Mouse (Mus musculus) midbrain, embryonic 14.5 days (tissue): ENCODE results near the gene Slc5a2. TPM values are rescaled to one million over a fixed set of nuclear protein-coding genes. Genes with fewer than 3 reads are reported as not detected.

ENCODE experiments used
- ATAC-seq: fragments of 200-750 bp; cut with Nextera tagmentation; 2 replicates; pipeline ENCODE4 v1.8.0; 2017; ENCODE audit warnings: moderate number of reproducible peaks, moderate library complexity; ENCODE audit not compliant: low FRiP score, low TSS enrichment
- DNase-seq: peaks from one replicate; pipeline ENCODE4 v3.0.0-alpha.2; 2015
- H3K27ac ChIP-seq: fragments of 300-500 bp; sonication (generic); replicated peaks from 2 replicates; pipeline ENCODE4 v1.5.1; 2014; ENCODE audit warnings: mild to moderate bottlenecking, low read depth, low read length, moderate library complexity
- H3K27me3 ChIP-seq: fragments of 300-500 bp; sonication (generic); 2 replicates; pipeline ENCODE4 v1.6.1; 2014; ENCODE audit warnings: low read length, control low read depth, mixed read lengths; ENCODE audit not compliant: control insufficient read depth, insufficient read depth
- H3K36me3 ChIP-seq: fragments of 300-500 bp; sonication (generic); 2 replicates; pipeline ENCODE4 v1.6.1; 2014; ENCODE audit warnings: low read length, control low read depth; ENCODE audit not compliant: control insufficient read depth, insufficient read depth
- H3K4me1 ChIP-seq: fragments of 300-500 bp; sonication (generic); 2 replicates; pipeline ENCODE4 v1.6.1; 2014; ENCODE audit warnings: mild to moderate bottlenecking, antibody characterized with exemption, low read length, control low read depth; ENCODE audit not compliant: control insufficient read depth, insufficient read depth
- H3K4me2 ChIP-seq: fragments of 300-500 bp; sonication (generic); 2 replicates; pipeline ENCODE4 v1.6.1; 2014; ENCODE audit warnings: mild to moderate bottlenecking, low read length, moderate library complexity
- H3K4me3 ChIP-seq: fragments of 300-500 bp; sonication (generic); replicated peaks from 2 replicates; pipeline ENCODE4 v1.5.1; 2014; ENCODE audit warnings: low read depth, low read length
- H3K9ac ChIP-seq: fragments of 300-500 bp; sonication (generic); replicated peaks from 2 replicates; pipeline ENCODE4 v1.6.1; 2014; ENCODE audit warnings: mild to moderate bottlenecking, low read length, moderate library complexity
- H3K9me3 ChIP-seq: fragments of 300-500 bp; sonication (generic); 2 replicates; pipeline ENCODE4 v1.6.1; 2016; ENCODE audit warnings: low read length, control low read depth, mixed read lengths; ENCODE audit not compliant: control insufficient read depth
- WGBS: fragments of 180-500 bp; shearing (Covaris S2); extraction: QIAGEN DNeasy Blood & Tissue Kit; methylation state at CpG from one replicate; pipeline ENCODE4 v1.1.7; 2014; 5-methylcytosine and 5-hydroxymethylcytosine counted together
- polyA plus RNA-seq: library from polyadenylated mRNA; unstranded; fragments of >200 nt; fragmentation: Nextera tagmentation; extraction: Ambion mirVana; gene quantifications from 2 replicates; pipeline ENCODE4 v1.2.1, GENCODE M21; 2014

The Slc5a2 gene
- polyA plus RNA-seq, 1 experiment from 2014 or later: not detected

GRCm38 (mm10) chr7:128256783-128257334 lies 8.6 kb upstream of the Slc5a2 start:
- WGBS: 74% methylated on average over 5 of the region's 5 CpGs
- ATAC-seq: no peak
- no peak overlapping the region for H3K9ac ChIP-seq
- H3K27ac ChIP-seq: no peak overlapping the region
- H3K36me3 ChIP-seq: no peaks in the 10 kb centered on the region
- H3K4me2 ChIP-seq: no peak overlapping the region
- no peak for DNase-seq
- peaks cover 2% of the 10 kb centered on the region; the same call in 1 of the 2 replicates for H3K27me3 ChIP-seq
- H3K4me1 ChIP-seq: 0 out of 2 replicates have a peak, but pooled peaks cover 6% of the 10 kb centered on the region
- H3K9me3 ChIP-seq: no peaks in the 10 kb centered on the region
- no peak overlapping the region for H3K4me3 ChIP-seq

GRCm38 (mm10) chr7:128266056-128266455 lies 599 bp downstream of the Slc5a2 start:
- Histone ChIP-seq H3K36me3 (peaks cover 3% of the 10 kb centered on the region), H3K4me1 (no peaks in the 10 kb centered on the region), H3K9ac (no peak overlapping the region), H3K4me2 (no peak overlapping the region), H3K27ac (no peak overlapping the region), H3K9me3 (no peaks in the 10 kb centered on the region), H3K4me3 (no peak overlapping the region), H3K27me3 (no peaks in the 10 kb centered on the region)
- DNase-seq (no peak), ATAC-seq (no peak)
- WGBS: 82% methylated on average over 5 of the region's 5 CpGs

- Histone ChIP-seq H3K36me3 (peaks cover 17% of the 10 kb centered on the region), H3K4me1 (no peaks in the 10 kb centered on the region), H3K4me2 (no peak overlapping the region), H3K9me3 (no peaks in the 10 kb centered on the region), H3K27me3 (no peaks in the 10 kb centered on the region), H3K27ac (no peak overlapping the region), H3K4me3 (no peak overlapping the region), H3K9ac (no peak overlapping the region)
- DNase-seq: no peak
- WGBS: 69% methylated on average over 13 of the region's 13 CpGs
- ATAC-seq: no peak
Measured at GRCm38 (mm10) chr7:128267391-128267790, 1.9 kb downstream of the Slc5a2 start.

DNA sequence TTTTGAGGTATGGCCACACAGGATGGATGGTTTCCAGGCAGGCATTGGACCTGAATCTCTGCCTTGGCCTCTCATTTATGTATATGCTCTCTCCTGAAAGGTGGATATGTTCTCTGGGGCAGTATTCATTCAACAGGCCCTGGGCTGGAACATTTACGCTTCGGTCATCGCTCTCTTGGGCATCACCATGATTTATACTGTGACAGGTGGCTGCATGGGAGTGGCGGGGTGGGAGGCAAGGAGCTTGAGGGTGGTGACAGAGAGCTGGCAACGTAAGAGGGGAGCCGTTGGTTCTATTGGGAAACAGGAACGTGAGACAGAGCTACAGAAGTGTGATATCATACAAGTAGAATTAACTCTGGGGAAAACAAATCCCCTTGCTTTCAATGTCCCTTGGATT lies 2.4 kb downstream of the Slc5a2 start:
- Histone ChIP-seq H3K36me3 (peaks cover 18% of the 10 kb centered on the region), H3K4me3 (no peak overlapping the region), H3K27ac (no peak overlapping the region), H3K9me3 (no peaks in the 10 kb centered on the region), H3K27me3 (no peaks in the 10 kb centered on the region), H3K4me1 (no peaks in the 10 kb centered on the region), H3K9ac (no peak overlapping the region), H3K4me2 (no peak overlapping the region)
- WGBS: 90% methylated on average over 7 of the region's 7 CpGs
- DNase-seq: no peak
- ATAC-seq: no peak

- Histone ChIP-seq H3K27me3 (no peaks in the 10 kb centered on the region), H3K36me3 (peaks cover 36% of the 10 kb centered on the region), H3K4me1 (no peaks in the 10 kb centered on the region), H3K9me3 (no peaks in the 10 kb centered on the region), H3K4me2 (no peak overlapping the region), H3K9ac (no peak overlapping the region), H3K27ac (no peak overlapping the region), H3K4me3 (no peak overlapping the region)
- DNase-seq (no peak), ATAC-seq (no peak)
- 61% methylated on average over 13 of the region's 13 CpGs for WGBS
Measured at GRCm38 (mm10) chr7:128270431-128270850, 5.0 kb downstream of the Slc5a2 start.

DNA sequence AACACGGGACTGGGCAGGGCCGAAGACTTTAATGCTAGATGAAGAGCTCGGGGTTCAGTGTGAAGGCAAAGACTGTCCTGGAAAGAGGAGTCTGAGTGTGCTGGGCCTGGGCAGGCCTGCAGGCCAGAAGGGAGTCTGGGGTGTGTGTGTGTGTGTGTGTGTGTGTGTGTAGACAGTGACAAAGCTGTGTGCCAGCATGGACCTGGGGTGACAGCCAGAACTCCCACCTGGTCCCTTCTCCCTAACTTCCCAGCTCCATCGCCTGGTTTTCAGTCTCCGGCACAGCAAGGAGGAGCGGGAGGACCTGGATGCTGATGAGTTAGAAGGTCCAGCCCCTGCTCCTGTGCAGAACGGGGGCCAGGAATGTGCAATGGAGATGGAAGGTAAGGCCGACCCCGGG lies 6.0 kb downstream of the Slc5a2 start:
- 94% methylated on average over 9 of the region's 9 CpGs for WGBS

GRCm38 (mm10) chr7:128276051-128276450 lies 10.6 kb downstream of the Slc5a2 start:
- no peak for ATAC-seq
- H3K9me3 ChIP-seq: no peaks in the 10 kb centered on the region
- 91% methylated on average over 6 of the region's 6 CpGs for WGBS
- H3K27me3 ChIP-seq: no peaks in the 10 kb centered on the region
- no peak overlapping the region for H3K4me2 ChIP-seq
- H3K4me3 ChIP-seq: no peak overlapping the region
- H3K27ac ChIP-seq: no peak overlapping the region
- H3K4me1 ChIP-seq: no peaks in the 10 kb centered on the region
- H3K36me3 ChIP-seq: peaks cover 62% of the 10 kb centered on the region
- H3K9ac ChIP-seq: no peak overlapping the region
- no peak for DNase-seq

More for the DNA sequence above, 6.0 kb downstream of the Slc5a2 start:
- Histone ChIP-seq H3K9me3 (no peaks in the 10 kb centered on the region), H3K4me3 (no peak overlapping the region), H3K4me1 (no peaks in the 10 kb centered on the region), H3K27ac (no peak overlapping the region), H3K4me2 (no peak overlapping the region), H3K9ac (no peak overlapping the region), H3K27me3 (no peaks in the 10 kb centered on the region), H3K36me3 (peaks cover 46% of the 10 kb centered on the region)
- DNase-seq (no peak), ATAC-seq (no peak)

- Histone ChIP-seq H3K9ac (no peak overlapping the region), H3K4me2 (no peak overlapping the region), H3K27ac (no peak overlapping the region), H3K9me3 (no peaks in the 10 kb centered on the region), H3K36me3 (peaks cover 38% of the 10 kb centered on the region), H3K4me3 (no peak overlapping the region), H3K27me3 (no peaks in the 10 kb centered on the region), H3K4me1 (peaks cover 6% of the 10 kb centered on the region; the same call in 1 of the 2 replicates)
- WGBS: 76% methylated on average over 4 of the region's 4 CpGs
- no peak for DNase-seq
- no peak for ATAC-seq
Measured at GRCm38 (mm10) chr7:128279750-128280149, 14.3 kb downstream of the Slc5a2 start.

GRCm38 (mm10) chr7:128281765-128282164 lies 16.3 kb downstream of the Slc5a2 start:
- Histone ChIP-seq H3K4me1 (peaks cover 6% of the 10 kb centered on the region; the same call in 1 of the 2 replicates), H3K27me3 (no peaks in the 10 kb centered on the region), H3K9me3 (no peaks in the 10 kb centered on the region), H3K4me3 (no peak overlapping the region), H3K27ac (no peak overlapping the region), H3K36me3 (peaks cover 26% of the 10 kb centered on the region), H3K4me2 (no peak overlapping the region), H3K9ac (no peak overlapping the region)
- 61% methylated on average over 11 of the region's 11 CpGs for WGBS
- DNase-seq: no peak
- no peak for ATAC-seq
